Mouse (Mus musculus) liver, embryonic 13.5 days (tissue): ENCODE measurements around the gene Nceh1. TPM values are rescaled to one million over a fixed set of nuclear protein-coding genes. Genes with fewer than 3 reads are reported as not detected.

Experiments used
- ATAC-seq: fragments of 200-750 bp; cut with Nextera tagmentation; 2 replicates; pipeline ENCODE4 v1.8.0; 2017; ENCODE audit warnings: low read depth, mild to moderate bottlenecking, moderate number of reproducible peaks, moderate library complexity
- DNase-seq: peaks from one replicate; pipeline ENCODE4 v3.0.0; 2022
- H3K27ac ChIP-seq: fragments of 300-500 bp; sonication (generic); 2 replicates; pipeline ENCODE4 v1.5.1; 2015; ENCODE audit warnings: moderate library complexity, mild to moderate bottlenecking, inconsistent platforms
- H3K27me3 ChIP-seq: fragments of 300-500 bp; sonication (generic); 2 replicates; pipeline ENCODE4 v1.6.1; 2015; ENCODE audit warnings: mild to moderate bottlenecking, inconsistent platforms
- H3K36me3 ChIP-seq: fragments of 300-500 bp; sonication (generic); 2 replicates; pipeline ENCODE4 v1.6.1; 2015; ENCODE audit warnings: mild to moderate bottlenecking, inconsistent platforms
- H3K4me1 ChIP-seq: fragments of 300-500 bp; sonication (generic); replicated peaks from 2 replicates; pipeline ENCODE4 v1.6.1; 2015; ENCODE audit warnings: inconsistent platforms
- H3K4me2 ChIP-seq: fragments of 300-500 bp; sonication (generic); 2 replicates; pipeline ENCODE4 v1.6.1; 2015; ENCODE audit warnings: inconsistent platforms, mild to moderate bottlenecking, moderate library complexity
- H3K4me3 ChIP-seq: fragments of 300-500 bp; sonication (generic); replicated peaks from 2 replicates; pipeline ENCODE4 v1.5.1; 2015; ENCODE audit warnings: mild to moderate bottlenecking, inconsistent platforms
- H3K9ac ChIP-seq: fragments of 300-500 bp; sonication (generic); 2 replicates; pipeline ENCODE4 v1.6.1; 2015; ENCODE audit warnings: mild to moderate bottlenecking, inconsistent platforms
- H3K9me3 ChIP-seq: fragments of 300-500 bp; sonication (generic); replicated peaks from 2 replicates; pipeline ENCODE4 v1.6.1; 2016; ENCODE audit warnings: inconsistent platforms
- WGBS: fragments of 180-500 bp; shearing (Covaris S2); methylation state at CpG from one replicate; pipeline ENCODE4 v1.1.7; 2015; ENCODE audit not compliant: insufficient replicate concordance; 5-methylcytosine and 5-hydroxymethylcytosine counted together
- polyA plus RNA-seq: library from polyadenylated mRNA; unstranded; fragments of >200 nt; fragmentation: Nextera tagmentation; extraction: Ambion mirVana; gene quantifications from 2 replicates; pipeline ENCODE4 v1.2.1, GENCODE M21; 2015

Gene Nceh1
- polyA plus RNA-seq, 1 experiment from 2014 or later, result 4.2 TPM

- H3K36me3 ChIP-seq, result no peaks in the 10 kb centered on the region
- DNase-seq, result no peak
- no peak overlapping the region for H3K4me2 ChIP-seq
- no peak overlapping the region for H3K4me3 ChIP-seq
- 64% methylated on average over 9 of the region's 9 CpGs for WGBS
- H3K9me3 ChIP-seq, result no peaks in the 10 kb centered on the region
- no peak overlapping the region for H3K9ac ChIP-seq
- H3K27ac ChIP-seq, result peak overlapping the region; percentile 34; the same call in 1 of the 2 replicates
- 0 out of 2 replicates have a peak, but pooled peaks have one; percentile 36 for ATAC-seq
- no peaks in the 10 kb centered on the region for H3K27me3 ChIP-seq
- H3K4me1 ChIP-seq, result no peaks in the 10 kb centered on the region
Observed at GRCm38 (mm10) chr3:27209707-27210106, 26.9 kb downstream of the Nceh1 start.

- no peak overlapping the region for H3K9ac ChIP-seq
- H3K4me3 ChIP-seq, result no peak overlapping the region
- ATAC-seq (no peak; the same call in 1 of the 2 replicates), DNase-seq (no peak)
- H3K4me2 ChIP-seq, result no peak overlapping the region
- H3K27ac ChIP-seq, result no peak overlapping the region
- H3K4me1 ChIP-seq, result no peaks in the 10 kb centered on the region
- no peaks in the 10 kb centered on the region for H3K9me3 ChIP-seq
- 39% methylated on average over 7 of the region's 7 CpGs for WGBS
- H3K27me3 ChIP-seq, result no peaks in the 10 kb centered on the region
- H3K36me3 ChIP-seq, result no peaks in the 10 kb centered on the region
Observed at GRCm38 (mm10) chr3:27210271-27210670, 27.5 kb downstream of the Nceh1 start.

GRCm38 (mm10) chr3:27214016-27214816, 31.5 kb downstream of the Nceh1 start:
- H3K4me3 ChIP-seq, result no peak overlapping the region
- H3K27ac ChIP-seq, result no peak overlapping the region
- H3K36me3 ChIP-seq, result no peaks in the 10 kb centered on the region
- no peak overlapping the region for H3K9ac ChIP-seq
- H3K9me3 ChIP-seq, result no peaks in the 10 kb centered on the region
- 74% methylated on average over 8 of the region's 8 CpGs for WGBS
- H3K4me1 ChIP-seq, result no peaks in the 10 kb centered on the region
- no peak for ATAC-seq
- H3K27me3 ChIP-seq, result no peaks in the 10 kb centered on the region
- H3K4me2 ChIP-seq, result no peak overlapping the region
- no peak for DNase-seq

GRCm38 (mm10) chr3:27217331-27217730, 34.6 kb downstream of the Nceh1 start:
- no peak for ATAC-seq
- Histone ChIP-seq H3K9ac (no peak overlapping the region), H3K9me3 (no peaks in the 10 kb centered on the region), H3K27ac (no peak overlapping the region), H3K4me1 (no peaks in the 10 kb centered on the region), H3K27me3 (no peaks in the 10 kb centered on the region), H3K36me3 (no peaks in the 10 kb centered on the region), H3K4me2 (no peak overlapping the region), H3K4me3 (no peak overlapping the region)
- DNase-seq, result no peak
- WGBS, result 70% methylated on average over 7 of the region's 7 CpGs

GRCm38 (mm10) chr3:27218604-27219003, 35.8 kb downstream of the Nceh1 start:
- ATAC-seq, result no peak
- DNase-seq, result no peak
- no peaks in the 10 kb centered on the region for H3K27me3 ChIP-seq

GRCm38 (mm10) chr3:27222052-27222451, 39.3 kb downstream of the Nceh1 start:
- H3K4me1 ChIP-seq, result no peaks in the 10 kb centered on the region
- no peak overlapping the region for H3K9ac ChIP-seq
- no peaks in the 10 kb centered on the region for H3K27me3 ChIP-seq
- H3K27ac ChIP-seq, result no peak overlapping the region
- H3K36me3 ChIP-seq, result no peaks in the 10 kb centered on the region
- WGBS, result 65% methylated on average over 2 of the region's 2 CpGs
- H3K9me3 ChIP-seq, result no peaks in the 10 kb centered on the region
- no peak for ATAC-seq
- no peak for DNase-seq
- H3K4me2 ChIP-seq, result no peak overlapping the region
- no peak overlapping the region for H3K4me3 ChIP-seq

More at GRCm38 (mm10) chr3:27218604-27219003, 35.8 kb downstream of the Nceh1 start:
- Histone ChIP-seq H3K27ac (no peak overlapping the region), H3K9ac (no peak overlapping the region), H3K4me1 (no peaks in the 10 kb centered on the region), H3K4me2 (no peak overlapping the region), H3K36me3 (no peaks in the 10 kb centered on the region), H3K4me3 (no peak overlapping the region), H3K9me3 (no peaks in the 10 kb centered on the region)
- 47% methylated on average over 5 of the region's 5 CpGs for WGBS

- Histone ChIP-seq H3K27ac (no peak overlapping the region), H3K4me2 (no peak overlapping the region), H3K4me3 (no peak overlapping the region), H3K27me3 (no peaks in the 10 kb centered on the region), H3K36me3 (no peaks in the 10 kb centered on the region), H3K4me1 (no peaks in the 10 kb centered on the region), H3K9ac (no peak overlapping the region), H3K9me3 (no peaks in the 10 kb centered on the region)
- ATAC-seq (no peak), DNase-seq (no peak)
- WGBS, result 70% methylated on average over 17 of the region's 17 CpGs
Observed at GRCm38 (mm10) chr3:27222488-27222887, 39.7 kb downstream of the Nceh1 start.

GRCm38 (mm10) chr3:27227629-27228453, 45.1 kb downstream of the Nceh1 start:
- no peak overlapping the region for H3K4me2 ChIP-seq
- no peaks in the 10 kb centered on the region for H3K27me3 ChIP-seq
- H3K9me3 ChIP-seq, result no peaks in the 10 kb centered on the region
- no peak overlapping the region for H3K9ac ChIP-seq
- 62% methylated on average over 3 of the region's 3 CpGs for WGBS
- DNase-seq (no peak), ATAC-seq (no peak)
- no peak overlapping the region for H3K4me3 ChIP-seq
- H3K4me1 ChIP-seq, result no peaks in the 10 kb centered on the region
- H3K36me3 ChIP-seq, result no peaks in the 10 kb centered on the region
- no peak overlapping the region for H3K27ac ChIP-seq

GRCm38 (mm10) chr3:27228530-27229309, 46.0 kb downstream of the Nceh1 start:
- Histone ChIP-seq H3K27me3 (no peaks in the 10 kb centered on the region), H3K4me2 (no peak overlapping the region), H3K4me3 (no peak overlapping the region), H3K27ac (no peak overlapping the region), H3K9ac (no peak overlapping the region), H3K9me3 (no peaks in the 10 kb centered on the region), H3K36me3 (no peaks in the 10 kb centered on the region), H3K4me1 (no peaks in the 10 kb centered on the region)
- ATAC-seq (no peak), DNase-seq (no peak)
- 62% methylated on average over 11 of the region's 11 CpGs for WGBS

- no peak overlapping the region for H3K27ac ChIP-seq
- no peaks in the 10 kb centered on the region for H3K36me3 ChIP-seq
- H3K9ac ChIP-seq, result no peak overlapping the region
- H3K4me1 ChIP-seq, result peaks cover 7% of the 10 kb centered on the region
- no peaks in the 10 kb centered on the region for H3K9me3 ChIP-seq
- no peak overlapping the region for H3K4me2 ChIP-seq
- no peaks in the 10 kb centered on the region for H3K27me3 ChIP-seq
- DNase-seq (no peak), ATAC-seq (no peak)
- 71% methylated on average over 4 of the region's 4 CpGs for WGBS
- H3K4me3 ChIP-seq, result no peak overlapping the region
Observed at GRCm38 (mm10) chr3:27233361-27233760, 50.6 kb downstream of the Nceh1 start.

GRCm38 (mm10) chr3:27233841-27234240, 51.1 kb downstream of the Nceh1 start:
- Histone ChIP-seq H3K4me2 (no peak overlapping the region), H3K9me3 (no peaks in the 10 kb centered on the region), H3K4me3 (no peak overlapping the region), H3K27me3 (no peaks in the 10 kb centered on the region), H3K27ac (no peak overlapping the region), H3K4me1 (peaks cover 7% of the 10 kb centered on the region), H3K36me3 (no peaks in the 10 kb centered on the region), H3K9ac (no peak overlapping the region)
- WGBS, result 69% methylated on average over 6 of the region's 6 CpGs
- no peak for ATAC-seq
- no peak for DNase-seq
